Mouse (Mus musculus) bone marrow, adult 2 months (tissue): ENCODE results near the gene Etnk2.

Experiments used
- CTCF ChIP-seq: fragments of 200-500 bp; IDR thresholded peaks from 2 replicates; pipeline ENCODE4 v1.5.1; 2011; ENCODE audit warnings: low read length, control low read depth; ENCODE audit not compliant: control insufficient read depth, insufficient read depth
- POLR2A ChIP-seq: fragments of 200-500 bp; IDR thresholded peaks from 2 replicates; pipeline ENCODE4 v1.6.1; 2011; ENCODE audit warnings: low read depth, mild to moderate bottlenecking, control low read depth, low read length, borderline replicate concordance; ENCODE audit not compliant: control insufficient read depth

GRCm38 (mm10) chr1:133421061-133421460, 57.7 kb downstream of the Etnk2 start:
- no peak for TF ChIP-seq POLR2A
- no peak for TF ChIP-seq CTCF
